Mouse (Mus musculus) ES-Bruce4 (cell line): Measurements from ENCODE around the gene Dusp5. TPM values are rescaled to one million over a fixed set of nuclear protein-coding genes. Genes with fewer than 3 reads are reported as not detected.

Experiments
- H3K27ac ChIP-seq: 2 replicates; pipeline ENCODE4 v1.5.1; 2012; ENCODE audit warnings: low read length, inconsistent platforms; ENCODE audit not compliant: insufficient read depth
- H3K27me3 ChIP-seq: 2 replicates; pipeline ENCODE4 v1.6.1; 2012; ENCODE audit warnings: mild to moderate bottlenecking, low read length, inconsistent platforms; ENCODE audit not compliant: control insufficient read depth, poor library complexity, insufficient read depth, severe bottlenecking
- H3K36me3 ChIP-seq: 2 replicates; pipeline ENCODE4 v1.6.1; 2012; ENCODE audit warnings: inconsistent platforms, mild to moderate bottlenecking, low read length, moderate library complexity; ENCODE audit not compliant: control insufficient read depth, poor library complexity, insufficient read depth, severe bottlenecking
- H3K4me1 ChIP-seq: one replicate; pipeline ENCODE4 v1.8.1; 2011; ENCODE audit warnings: low read length; ENCODE audit not compliant: control insufficient read depth, insufficient read depth
- H3K4me3 ChIP-seq: 2 replicates; pipeline ENCODE4 v1.5.1; 2011; ENCODE audit warnings: low read depth, mild to moderate bottlenecking, low read length
- H3K9ac ChIP-seq: 2 replicates; pipeline ENCODE4 v1.6.1; 2012; ENCODE audit warnings: low read depth, mild to moderate bottlenecking, inconsistent platforms; ENCODE audit not compliant: poor library complexity, severe bottlenecking
- H3K9me3 ChIP-seq: replicated peaks from 2 replicates; pipeline ENCODE4 v1.6.1; 2012; ENCODE audit warnings: mild to moderate bottlenecking, low read length, inconsistent platforms; ENCODE audit not compliant: control insufficient read depth, poor library complexity, insufficient read depth, severe bottlenecking
- CTCF ChIP-seq: IDR thresholded peaks from one replicate; pipeline ENCODE4 v1.8.1; 2011; ENCODE audit warnings: low read depth, low read length
- EP300 ChIP-seq: IDR thresholded peaks from 2 replicates; pipeline ENCODE4 v1.6.1; 2011; ENCODE audit warnings: low read depth, low read length; ENCODE audit not compliant: insufficient read depth
- POLR2A ChIP-seq: IDR thresholded peaks from one replicate; pipeline ENCODE4 v1.8.1; 2011; ENCODE audit warnings: low read length; ENCODE audit not compliant: insufficient read depth
- polyA plus RNA-seq: library from polyadenylated mRNA; stranded (reverse); fragments of >200 nt; gene quantifications from 2 replicates; pipeline ENCODE4 v1.2.4, GENCODE M21; 2011; ENCODE audit warnings: low read depth; ENCODE audit not compliant: missing spikeins, insufficient read depth, insufficient read length

Dusp5 gene
- polyA plus RNA-seq, 1 experiment: 15.2 TPM

GRCm38 (mm10) chr19:53504181-53504580, 24.7 kb upstream of the Dusp5 start:
- no peak overlapping the region for H3K27ac ChIP-seq
- H3K27me3 ChIP-seq: no peaks in the 10 kb centered on the region
- H3K4me1 ChIP-seq: no peaks in the 10 kb centered on the region
- no peaks in the 10 kb centered on the region for H3K9me3 ChIP-seq
- H3K4me3 ChIP-seq: no peak overlapping the region
- no peak overlapping the region for H3K9ac ChIP-seq
- no peaks in the 10 kb centered on the region for H3K36me3 ChIP-seq
- TF ChIP-seq CTCF (no peak), EP300 (no peak), POLR2A (no peak)

DNA sequence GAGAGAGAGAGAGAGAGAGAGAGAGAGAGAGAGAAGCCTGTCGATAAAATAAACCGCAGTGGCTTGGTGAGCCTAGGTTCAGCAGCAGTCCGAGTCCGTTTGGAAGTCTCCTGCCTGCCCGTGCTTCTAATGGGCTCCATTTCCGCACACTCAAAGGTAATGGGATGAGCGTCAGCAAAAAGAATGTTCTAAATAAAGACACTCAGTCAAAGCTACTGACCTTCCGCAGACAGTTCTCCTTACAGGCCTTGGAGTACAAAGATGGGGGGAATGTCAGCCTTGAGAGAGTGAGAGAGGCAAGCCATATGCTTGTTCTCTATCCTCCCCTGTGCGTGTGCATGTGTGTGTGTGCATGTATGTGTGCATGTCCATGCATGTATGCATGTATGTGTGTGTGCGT, 23.2 kb upstream of the Dusp5 start:
- H3K9me3 ChIP-seq: no peaks in the 10 kb centered on the region
- no peak for TF ChIP-seq POLR2A
- no peak for TF ChIP-seq CTCF
- no peak for TF ChIP-seq EP300
- H3K4me1 ChIP-seq: no peaks in the 10 kb centered on the region
- H3K27ac ChIP-seq: no peak overlapping the region
- no peaks in the 10 kb centered on the region for H3K27me3 ChIP-seq
- H3K4me3 ChIP-seq: no peak overlapping the region
- no peak overlapping the region for H3K9ac ChIP-seq
- no peaks in the 10 kb centered on the region for H3K36me3 ChIP-seq

DNA sequence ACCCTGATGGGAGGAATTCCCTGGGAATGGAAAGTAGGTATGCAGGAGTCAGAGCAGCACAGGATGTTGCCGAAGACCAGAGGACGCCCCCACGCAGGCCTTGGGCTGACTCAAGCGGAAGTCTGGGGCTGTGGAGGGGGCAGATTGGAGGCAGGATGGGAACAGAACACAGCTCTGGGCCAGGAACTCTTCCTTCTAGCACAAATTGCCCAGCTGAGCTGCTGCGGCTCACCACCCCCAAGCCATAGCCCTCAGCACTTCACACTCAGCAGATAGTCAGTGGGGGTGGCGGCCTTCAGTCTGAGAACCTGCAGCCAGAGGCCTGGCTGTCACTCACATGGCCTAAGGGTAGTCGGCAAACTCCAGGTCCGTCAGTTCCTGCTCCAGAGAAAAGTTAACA, 21.4 kb upstream of the Dusp5 start:
- Histone ChIP-seq H3K27me3 (no peaks in the 10 kb centered on the region), H3K27ac (no peak overlapping the region), H3K9ac (no peak overlapping the region), H3K36me3 (no peaks in the 10 kb centered on the region), H3K9me3 (no peaks in the 10 kb centered on the region), H3K4me3 (no peak overlapping the region), H3K4me1 (no peaks in the 10 kb centered on the region)
- TF ChIP-seq POLR2A: no peak

GRCm38 (mm10) chr19:53511244-53511934, 17.5 kb upstream of the Dusp5 start:
- Histone ChIP-seq H3K9me3 (no peaks in the 10 kb centered on the region), H3K27ac (no peak overlapping the region)
- TF ChIP-seq POLR2A (no peak), EP300 (no peak), CTCF (no peak)

DNA sequence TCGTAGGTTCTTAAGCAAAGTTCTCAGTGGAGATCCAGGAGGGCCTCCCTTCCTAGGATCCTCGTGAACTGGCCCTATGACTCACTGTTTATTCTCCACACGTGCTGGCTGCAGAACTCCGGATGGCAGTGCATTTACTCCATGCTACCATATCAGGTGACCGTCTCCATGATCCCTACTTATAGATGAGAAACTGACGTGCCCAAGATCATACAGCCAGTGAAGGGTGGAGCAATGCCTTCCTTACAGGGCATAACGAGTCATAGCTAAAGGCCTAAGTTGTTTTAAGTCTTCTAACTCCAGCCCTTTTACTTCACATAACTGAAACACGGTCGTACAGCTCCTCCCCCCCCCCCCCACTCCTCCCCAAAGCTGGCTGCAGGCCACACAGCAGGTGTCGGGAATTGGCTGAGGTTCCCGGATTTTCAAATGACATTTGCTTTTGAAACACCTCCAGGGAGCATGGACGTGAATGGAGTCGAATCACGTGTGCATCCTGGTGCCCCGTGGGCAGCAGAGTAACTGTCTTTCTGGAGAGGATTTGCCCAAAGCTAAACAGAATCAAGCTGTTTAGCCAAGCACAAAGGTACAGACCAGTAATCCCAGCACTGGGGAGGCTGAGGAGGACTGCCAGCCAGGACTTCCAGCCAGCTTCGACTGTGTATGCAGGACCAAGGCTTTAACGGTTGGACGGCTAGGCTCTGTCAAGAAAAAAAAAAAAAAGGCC, 11.4 kb upstream of the Dusp5 start:
- Histone ChIP-seq H3K36me3 (no peaks in the 10 kb centered on the region), H3K27ac (no peak overlapping the region), H3K4me3 (no peak overlapping the region), H3K9me3 (no peaks in the 10 kb centered on the region), H3K4me1 (peaks cover 3% of the 10 kb centered on the region), H3K27me3 (no peaks in the 10 kb centered on the region), H3K9ac (no peak overlapping the region)
- TF ChIP-seq POLR2A (no peak), EP300 (no peak)

More at GRCm38 (mm10) chr19:53511244-53511934, 17.5 kb upstream of the Dusp5 start:
- Histone ChIP-seq H3K9ac (no peak overlapping the region), H3K4me1 (no peaks in the 10 kb centered on the region), H3K36me3 (no peaks in the 10 kb centered on the region), H3K4me3 (no peak overlapping the region), H3K27me3 (no peaks in the 10 kb centered on the region)

- Histone ChIP-seq H3K27ac (no peak overlapping the region), H3K4me1 (peaks cover 3% of the 10 kb centered on the region), H3K9me3 (no peaks in the 10 kb centered on the region), H3K9ac (no peak overlapping the region), H3K4me3 (no peak overlapping the region), H3K36me3 (no peaks in the 10 kb centered on the region), H3K27me3 (no peaks in the 10 kb centered on the region)
- no peak for TF ChIP-seq POLR2A
Measured at GRCm38 (mm10) chr19:53519549-53519948, 9.4 kb upstream of the Dusp5 start.
